Mouse (Mus musculus): ENCODE measurements around the gene Dlgap4. TPM values are rescaled to one million over a fixed set of nuclear protein-coding genes. Genes with fewer than 3 reads are reported as not detected.
A peak's percentile ranks its signal among the peaks of the same experiment; 100 is the strongest.

Gene Dlgap4
- 100 to 1,000 TPM; 180 to 193 (median 189) TPM for total RNA-seq (2022)

DNA sequence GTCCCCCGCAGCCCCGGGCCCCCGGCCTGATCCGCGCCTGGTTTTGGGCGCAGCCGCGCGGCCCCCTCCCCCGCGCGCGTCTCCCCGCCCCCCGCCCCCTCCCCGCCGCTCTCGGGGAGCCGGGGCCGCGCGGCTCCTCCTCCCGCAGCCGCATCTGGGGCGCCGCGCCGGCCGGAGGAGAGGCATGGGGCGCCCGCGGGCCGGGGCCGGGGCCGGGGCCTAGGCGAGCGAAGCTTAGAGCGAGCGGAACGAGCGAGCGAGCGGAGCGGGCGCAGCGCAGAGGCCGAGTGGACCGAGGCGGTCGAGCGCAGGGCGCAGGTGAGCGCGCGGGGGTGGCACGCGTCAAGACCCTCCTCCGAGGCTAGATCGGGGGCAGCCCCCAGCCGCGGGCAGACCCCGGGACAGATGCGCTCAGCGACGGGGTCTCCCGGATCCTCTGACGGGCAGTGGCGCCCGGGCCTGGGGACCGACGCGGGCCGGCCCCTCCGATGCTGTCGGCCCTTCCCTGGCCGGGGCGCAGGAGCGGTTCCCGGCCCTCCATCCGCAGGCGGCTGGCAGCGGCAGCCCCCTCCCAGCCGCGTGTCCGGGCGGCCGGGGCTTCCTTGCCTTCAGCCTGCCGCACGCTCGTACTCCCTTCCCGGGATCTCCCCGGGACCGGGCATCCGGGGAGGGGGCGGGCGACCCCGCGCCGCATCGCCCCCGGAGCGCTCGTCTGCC, at the start of gene Dlgap4:
Gene Dlgap4 (plus strand): TSS at position 165 of the 717 bp plus-strand sequence.
- no peak for DNase-seq (ENCODE audit: low spot score in 2 of 2)

DNA sequence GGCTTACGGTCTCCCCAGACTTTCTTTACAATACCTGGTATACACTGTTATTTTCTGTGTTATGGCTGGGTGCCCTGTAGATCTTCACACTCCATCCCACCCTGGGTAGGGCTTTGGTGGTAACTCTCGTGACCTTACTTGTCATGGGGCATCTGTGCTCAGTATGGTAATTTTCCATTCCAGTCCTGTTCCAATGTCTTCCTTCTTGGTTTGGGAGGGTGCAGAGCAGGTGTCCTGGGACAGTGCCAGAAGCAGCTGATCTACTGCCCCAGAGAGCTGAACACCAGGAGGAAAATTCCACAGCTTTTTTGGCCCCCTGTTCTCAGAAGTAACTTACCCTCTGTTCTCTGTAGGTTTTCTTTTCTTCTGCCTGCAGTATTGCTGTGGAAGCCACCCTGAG, 47.0 kb upstream of the Dlgap4 start:
- DNase-seq (ENCODE audit: low spot score in 2 of 2) = no peak

DNA sequence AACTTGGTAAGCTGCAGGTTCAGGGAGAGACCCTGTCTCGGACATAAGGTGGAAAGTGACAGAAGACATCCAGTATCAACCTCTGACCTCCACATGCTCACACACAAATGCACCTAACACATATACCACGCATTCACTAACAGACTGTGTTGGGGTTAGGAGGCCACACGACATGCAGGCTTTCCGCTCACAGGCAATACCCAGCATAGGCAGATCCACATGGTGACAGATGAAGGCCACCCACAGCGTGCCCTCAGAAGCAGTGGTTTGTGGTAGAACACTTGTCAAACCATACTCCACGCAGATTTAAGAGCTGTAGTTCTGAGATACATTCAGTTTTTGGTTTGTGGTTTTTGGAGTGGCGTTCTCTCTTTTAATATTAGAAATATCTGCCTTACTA, 44.9 kb upstream of the Dlgap4 start:
- DNase-seq (ENCODE audit: low spot score in 2 of 2) = no peak

DNA sequence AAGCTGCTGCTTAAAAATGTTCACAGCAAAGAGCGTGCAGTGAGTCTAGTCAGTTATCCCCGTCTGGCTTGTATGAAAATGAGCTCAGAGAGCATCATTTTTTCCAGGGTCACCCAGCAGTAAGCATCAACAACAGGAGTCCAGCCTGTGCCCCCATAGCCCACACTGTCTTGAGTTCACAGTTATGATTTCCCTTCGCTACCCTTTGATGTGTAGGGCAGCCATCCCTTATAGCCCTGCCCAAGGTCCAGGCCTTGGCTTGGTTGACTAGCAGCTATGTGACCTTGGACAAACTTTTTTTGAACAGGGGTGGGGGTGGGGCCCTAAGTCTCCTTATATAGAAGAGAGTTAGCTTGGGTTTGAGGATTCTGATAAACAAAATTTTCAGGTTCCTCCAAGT, 44.2 kb upstream of the Dlgap4 start:
- no peak for DNase-seq (ENCODE audit: low spot score in 2 of 2)

DNA sequence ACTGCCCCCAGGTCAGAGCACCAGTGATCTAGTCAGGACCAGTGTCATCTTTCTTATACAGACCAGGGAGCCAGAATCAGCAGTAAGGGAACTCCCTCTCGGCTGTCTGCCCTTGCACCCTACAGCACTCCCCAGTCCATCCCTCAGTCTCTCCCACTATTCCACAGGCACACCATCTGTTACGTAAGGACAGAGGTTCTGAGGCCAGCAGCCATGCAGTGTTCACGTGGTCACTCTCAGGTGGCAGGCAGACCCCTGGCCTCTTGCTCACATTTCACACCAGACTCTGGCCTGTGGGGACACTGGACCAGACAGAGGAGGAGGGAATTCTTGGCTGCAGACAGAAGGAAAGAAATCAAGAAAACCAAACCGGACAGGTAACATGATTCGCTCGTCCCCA, 42.0 kb upstream of the Dlgap4 start:
- no peak for DNase-seq (ENCODE audit: low spot score in 2 of 2)

DNA sequence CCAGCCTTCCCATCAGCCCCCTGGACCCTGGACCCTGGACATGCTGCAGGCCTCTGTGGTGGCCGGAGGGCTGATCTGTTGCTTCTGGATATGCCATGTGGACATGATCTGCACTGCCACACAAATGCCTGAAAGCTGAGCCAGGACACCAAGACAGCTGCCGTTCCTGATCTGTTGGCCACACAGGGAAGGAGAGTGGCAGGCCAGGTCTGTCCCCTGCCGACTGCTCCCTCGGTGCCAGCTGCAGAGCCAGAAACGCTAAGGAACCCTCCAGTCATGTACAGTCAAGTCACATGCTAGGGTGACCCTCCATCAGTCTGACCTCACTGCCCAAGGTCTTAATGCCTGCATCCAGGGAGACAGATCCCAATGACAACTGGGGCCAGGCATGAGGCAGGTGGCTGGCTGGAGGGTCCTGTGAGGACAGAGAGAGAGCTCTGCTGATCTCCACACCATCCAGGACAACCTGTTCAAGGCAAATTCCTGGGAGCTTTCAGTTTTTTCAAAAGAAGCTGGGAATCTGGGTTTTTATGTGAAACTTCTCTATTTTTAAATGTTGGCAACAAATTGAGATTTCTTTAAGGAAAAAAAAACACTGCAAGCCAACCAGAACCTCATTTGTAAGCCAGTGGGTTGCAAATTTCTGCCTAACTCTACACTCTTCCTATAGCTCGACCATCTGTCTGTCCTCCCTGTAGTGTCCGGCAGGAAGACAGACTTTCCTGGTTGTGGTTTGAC, 36.5 kb upstream of the Dlgap4 start:
- DNase-seq (ENCODE audit: low spot score in 2 of 2) = no peak

DNA sequence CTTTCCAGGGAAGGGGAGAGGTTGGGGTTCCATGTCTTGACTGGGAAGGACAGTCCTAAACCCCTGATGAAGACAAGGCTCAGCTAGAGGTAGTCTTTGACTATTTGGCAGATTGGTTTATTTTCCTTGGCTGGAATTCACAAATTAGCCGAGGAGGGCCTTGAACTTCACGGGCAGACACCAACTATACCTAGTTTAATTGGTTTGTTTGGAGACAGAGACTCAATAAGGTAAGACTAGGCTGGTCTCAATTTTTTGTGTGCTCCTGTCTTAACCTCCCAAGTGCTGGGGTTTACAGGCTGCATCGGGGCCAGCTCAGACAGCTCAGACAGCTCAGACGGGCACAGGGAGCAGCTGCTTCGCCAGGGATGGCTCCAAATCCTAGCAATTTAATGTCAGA, 33.0 kb upstream of the Dlgap4 start:
- DNase-seq (ENCODE audit: low spot score in 2 of 2) = no peak

DNA sequence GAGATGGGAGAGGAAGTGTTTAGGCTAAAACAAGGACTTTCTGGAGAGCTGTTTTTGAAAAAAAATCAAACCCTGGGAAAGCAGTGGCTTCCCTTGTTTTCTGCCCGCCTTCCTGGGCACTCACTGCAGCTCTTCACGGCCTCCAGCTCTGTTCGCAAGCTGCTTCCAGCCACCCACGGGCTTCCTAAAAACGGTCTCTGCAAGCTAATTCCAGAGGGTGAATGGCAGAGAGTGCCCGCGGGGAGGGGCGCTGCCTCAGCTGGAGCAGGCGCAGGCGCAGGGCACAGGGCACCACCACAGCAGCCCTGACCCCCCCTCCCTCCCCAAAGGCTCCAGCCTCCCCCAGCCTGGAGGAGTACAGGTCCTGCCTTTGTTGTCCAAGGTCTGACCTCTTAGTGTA, 32.3 kb upstream of the Dlgap4 start:
- DNase-seq (ENCODE audit: low spot score in 2 of 2) = peak; percentile 79 to 84

DNA sequence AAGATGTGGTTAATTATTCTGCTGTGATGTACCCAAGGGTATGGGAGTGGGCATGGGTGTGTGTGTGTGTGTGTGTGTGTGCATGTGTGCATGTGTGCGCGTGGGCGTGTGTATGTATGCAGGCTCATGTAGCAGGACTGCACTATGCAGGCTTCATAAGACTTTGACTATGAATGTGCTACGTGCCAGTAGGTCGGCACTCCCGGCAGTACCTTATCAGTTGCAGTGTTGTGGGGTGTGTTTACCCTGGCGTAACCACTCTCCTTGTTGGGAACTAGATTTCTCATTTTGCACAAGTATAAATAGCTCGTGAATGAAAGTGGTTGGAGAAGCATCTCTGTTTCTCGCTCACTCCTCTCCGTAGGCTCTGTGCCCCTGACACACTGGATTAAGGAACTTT, 30.6 kb upstream of the Dlgap4 start:
- no peak for DNase-seq (ENCODE audit: low spot score in 2 of 2)

DNA sequence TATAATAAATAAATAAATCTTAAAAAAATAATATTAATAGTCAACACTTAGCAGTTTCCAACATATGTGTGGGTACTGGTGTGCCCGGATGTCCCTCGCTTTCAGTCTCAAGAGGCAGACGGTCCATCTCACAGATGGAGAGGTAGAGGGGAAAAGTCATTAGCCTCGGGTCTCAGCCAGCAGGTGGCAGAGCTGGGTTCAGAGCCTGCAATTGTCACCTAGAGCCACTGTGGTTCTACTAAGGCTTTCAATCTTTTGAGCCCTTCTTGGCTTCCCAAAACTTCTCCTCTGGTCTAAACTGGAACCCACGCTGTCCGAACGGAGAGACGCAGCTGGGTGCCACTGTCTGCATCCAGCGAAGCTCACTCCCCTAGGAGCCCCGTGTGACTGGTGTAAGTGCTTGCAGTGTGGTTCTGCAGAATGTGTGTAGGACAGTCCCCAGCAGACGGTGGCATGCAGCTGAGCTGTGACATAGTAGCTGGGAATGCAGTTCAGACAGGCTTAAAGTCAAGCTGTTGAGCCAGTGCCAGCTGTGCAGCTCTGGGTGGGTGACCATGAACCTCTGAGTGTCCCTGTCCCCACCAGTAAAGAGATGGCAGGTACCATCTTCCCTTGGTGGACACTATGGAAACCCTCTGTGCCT, 29.2 kb upstream of the Dlgap4 start:
- no peak for DNase-seq (ENCODE audit: low spot score in 2 of 2)

DNA sequence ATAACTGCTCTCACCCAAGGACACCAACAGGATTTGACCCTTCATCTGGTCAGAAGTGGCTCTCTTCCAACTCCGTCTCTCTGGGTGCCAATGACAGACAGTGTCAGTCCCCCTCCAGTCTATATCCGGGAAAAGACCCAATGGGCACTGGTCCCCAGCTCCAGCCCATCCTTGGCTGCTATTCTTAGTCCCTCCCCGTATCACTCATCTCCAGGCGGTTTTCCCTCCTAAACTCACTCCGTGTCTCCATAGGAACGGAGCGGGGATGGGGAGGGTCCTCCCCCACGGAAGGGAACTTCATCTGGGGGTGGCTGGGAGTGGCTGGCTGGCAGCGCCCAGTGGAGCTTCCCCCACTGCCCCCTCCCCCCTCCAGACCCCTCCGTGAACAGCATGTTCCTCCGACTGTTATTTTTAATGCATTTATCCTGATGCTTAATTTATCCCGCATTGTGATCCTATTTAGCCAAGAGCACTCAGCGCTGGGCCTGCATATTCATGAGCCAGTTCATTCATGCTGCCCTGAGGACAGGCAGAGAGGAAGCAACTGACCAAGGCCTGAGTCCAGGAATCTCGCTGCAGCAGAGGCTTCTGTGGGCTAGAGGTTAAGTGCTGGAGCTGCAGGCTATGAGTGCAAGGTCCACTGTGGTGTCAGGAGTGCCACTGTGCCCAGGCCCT, 28.6 kb upstream of the Dlgap4 start:
- peak in 1 of 2 experiments; percentile 44 for DNase-seq (ENCODE audit: low spot score in 2 of 2)

DNA sequence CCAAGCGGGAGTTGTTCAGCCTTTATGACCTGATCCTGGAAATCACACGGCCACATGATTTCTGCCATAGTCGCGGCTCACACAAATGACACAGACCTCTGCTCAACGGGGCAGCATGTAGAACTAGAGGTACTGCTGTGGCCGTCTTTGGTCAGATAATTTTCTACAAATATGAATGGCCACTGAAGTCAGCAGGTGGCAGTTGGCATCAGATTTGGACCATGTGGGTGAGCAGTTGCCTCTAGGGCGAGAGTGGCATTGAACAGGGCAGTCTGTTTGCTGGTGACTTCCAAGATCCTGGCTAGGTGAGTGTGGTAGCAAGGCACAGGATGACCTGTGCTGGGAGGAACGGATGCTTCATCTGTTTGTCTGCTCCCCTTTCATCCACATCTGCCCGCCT, 24.0 kb upstream of the Dlgap4 start:
- DNase-seq (ENCODE audit: low spot score in 2 of 2) = no peak

DNA sequence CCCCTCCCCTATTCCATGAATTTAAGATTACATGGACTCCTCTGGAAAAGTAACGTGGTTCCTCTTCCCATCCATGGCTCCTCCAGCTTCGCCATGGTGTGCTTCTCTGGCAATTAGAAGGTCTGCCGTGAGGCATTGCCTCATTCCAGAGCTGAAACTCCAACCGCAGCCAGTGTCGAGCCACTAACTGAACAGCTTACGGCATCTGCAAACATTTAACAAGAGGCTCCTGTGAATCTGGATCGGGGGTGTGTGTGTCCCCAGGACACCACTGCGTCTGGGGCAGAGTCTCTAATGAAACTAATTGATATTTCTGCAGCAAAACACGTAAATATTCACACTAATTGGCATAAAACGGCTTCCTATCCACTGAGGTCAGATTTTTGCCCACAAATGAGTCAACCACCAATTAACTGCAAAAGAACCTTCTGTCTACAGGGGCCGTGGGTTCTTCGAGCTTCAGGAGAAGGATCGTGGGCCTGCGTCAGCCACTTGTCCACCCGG, 18.5 kb upstream of the Dlgap4 start:
- no peak for DNase-seq (ENCODE audit: low spot score in 2 of 2)

DNA sequence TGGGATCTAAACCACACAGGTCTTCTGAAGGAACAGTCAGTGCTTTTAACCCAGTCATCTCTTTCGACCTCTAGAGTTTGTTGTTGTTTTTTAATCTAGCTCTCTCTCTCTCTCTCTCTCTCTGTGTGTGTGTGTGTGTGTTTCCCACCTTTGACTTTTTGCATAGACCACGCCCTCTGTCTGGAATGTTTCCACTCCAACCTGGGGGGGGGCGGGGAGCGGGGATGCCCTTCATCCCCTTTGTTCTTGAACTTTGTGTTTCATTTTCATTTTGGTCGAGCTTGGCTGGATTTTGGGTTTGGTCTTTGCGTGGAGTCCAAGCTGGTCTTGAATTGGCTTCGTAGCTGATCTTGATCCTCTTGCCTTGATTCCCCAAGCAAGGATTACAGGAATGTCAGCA, 10.9 kb upstream of the Dlgap4 start:
- no peak for DNase-seq (ENCODE audit: low spot score in 2 of 2)

DNA sequence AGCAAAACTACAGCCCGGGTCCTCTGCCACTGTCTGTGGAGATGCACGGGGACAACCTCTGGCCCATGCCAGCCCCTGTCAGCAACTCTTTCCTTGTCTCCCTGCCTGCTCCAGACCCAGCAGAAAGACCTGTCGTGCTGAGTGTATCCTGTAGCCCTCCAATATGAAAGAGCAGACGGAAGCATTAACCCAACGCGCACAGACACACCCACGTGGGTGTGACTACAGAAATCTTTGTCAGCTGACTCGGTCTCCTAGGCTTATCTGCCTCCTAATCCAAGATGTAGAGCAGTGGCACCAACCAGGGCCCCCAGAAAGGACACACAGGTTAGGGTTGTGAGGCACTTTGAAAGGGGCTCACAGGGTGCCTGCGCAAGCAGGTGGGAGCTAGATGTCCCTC, 9.8 kb upstream of the Dlgap4 start:
- DNase-seq (ENCODE audit: low spot score in 2 of 2) = no peak

DNA sequence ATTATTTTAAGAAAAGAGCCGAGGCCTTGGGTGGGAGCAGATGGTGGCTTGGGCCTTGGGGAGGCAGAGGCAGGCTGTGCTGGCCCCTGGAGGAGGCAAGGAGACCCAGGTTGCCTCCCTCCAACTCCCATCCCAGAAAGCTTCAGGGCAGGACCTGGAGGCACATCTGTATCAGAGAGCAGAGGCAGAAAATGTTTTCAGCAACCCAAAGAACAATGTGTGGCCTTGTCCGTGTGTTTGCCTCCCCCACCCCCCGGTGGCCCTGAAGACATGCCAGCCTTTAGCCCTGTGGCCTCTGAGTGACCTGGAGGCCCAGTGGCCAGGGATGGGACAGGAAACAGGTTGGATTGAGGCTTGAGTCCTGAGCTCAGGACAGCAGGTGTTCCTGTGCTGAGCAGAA, 8.4 kb upstream of the Dlgap4 start:
- DNase-seq (ENCODE audit: low spot score in 2 of 2) = no peak

DNA sequence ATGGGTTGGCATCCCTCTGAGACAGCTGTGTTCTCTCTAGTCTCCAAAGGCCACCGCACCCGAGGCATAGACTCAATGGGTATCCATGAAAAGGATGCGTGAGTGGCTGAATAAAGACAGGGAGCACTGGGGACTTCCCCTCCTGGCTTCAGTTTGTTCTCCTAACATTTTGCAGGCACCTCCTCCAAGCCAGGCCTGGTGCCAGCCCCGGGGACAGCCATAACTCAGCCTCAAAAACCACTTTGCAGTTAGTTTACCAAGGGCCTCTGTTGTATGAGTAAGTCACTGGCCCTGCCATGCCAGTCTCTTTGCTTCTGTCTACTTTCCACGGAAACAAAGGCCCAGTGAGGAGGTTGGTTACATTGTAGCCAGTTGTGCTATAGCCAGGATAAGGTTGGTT, 7.5 kb upstream of the Dlgap4 start:
- no peak for DNase-seq (ENCODE audit: low spot score in 2 of 2)

DNA sequence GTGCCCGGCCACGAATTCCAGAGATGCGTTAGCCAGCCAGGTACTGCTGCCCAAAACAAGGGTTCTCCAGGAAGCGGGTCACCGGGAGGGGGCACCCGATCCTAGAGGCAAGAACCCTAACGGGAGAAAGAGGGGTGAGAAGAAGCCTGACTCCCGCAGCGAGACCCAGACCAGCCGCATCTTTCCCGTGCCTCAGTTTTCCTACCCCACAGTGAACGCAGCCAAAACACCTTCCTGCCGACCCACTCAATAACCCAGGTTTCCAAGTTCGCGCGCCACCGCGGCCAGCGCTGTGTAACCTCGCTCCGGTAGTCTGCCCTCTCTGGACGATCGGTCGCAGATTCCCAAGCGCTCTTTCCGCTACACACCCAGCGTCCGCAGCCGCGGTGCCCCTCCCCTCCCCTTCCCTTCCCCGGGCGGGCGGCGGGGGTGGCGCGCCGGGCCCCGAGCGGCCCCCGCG, 394 bp upstream of the Dlgap4 start:
- DNase-seq (ENCODE audit: low spot score in 2 of 2) = peak; percentile 65 to 72

DNA sequence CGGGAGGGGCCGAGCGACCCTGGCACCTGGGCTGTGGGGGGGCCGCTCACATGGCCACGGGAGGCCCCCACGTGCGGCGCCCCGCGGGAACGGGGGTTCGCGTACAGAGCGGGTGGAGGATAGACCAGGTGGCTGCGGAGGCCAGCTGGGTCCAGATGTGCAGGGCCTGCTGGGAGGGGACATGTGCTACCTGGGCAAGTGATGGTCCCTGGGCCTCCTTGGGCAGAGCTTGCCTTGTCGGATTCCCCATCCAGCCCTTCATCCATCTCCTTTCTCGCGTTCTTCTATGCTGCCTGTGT, 702 bp downstream of the Dlgap4 start:
- no peak for DNase-seq (ENCODE audit: low spot score in 2 of 2)

DNA sequence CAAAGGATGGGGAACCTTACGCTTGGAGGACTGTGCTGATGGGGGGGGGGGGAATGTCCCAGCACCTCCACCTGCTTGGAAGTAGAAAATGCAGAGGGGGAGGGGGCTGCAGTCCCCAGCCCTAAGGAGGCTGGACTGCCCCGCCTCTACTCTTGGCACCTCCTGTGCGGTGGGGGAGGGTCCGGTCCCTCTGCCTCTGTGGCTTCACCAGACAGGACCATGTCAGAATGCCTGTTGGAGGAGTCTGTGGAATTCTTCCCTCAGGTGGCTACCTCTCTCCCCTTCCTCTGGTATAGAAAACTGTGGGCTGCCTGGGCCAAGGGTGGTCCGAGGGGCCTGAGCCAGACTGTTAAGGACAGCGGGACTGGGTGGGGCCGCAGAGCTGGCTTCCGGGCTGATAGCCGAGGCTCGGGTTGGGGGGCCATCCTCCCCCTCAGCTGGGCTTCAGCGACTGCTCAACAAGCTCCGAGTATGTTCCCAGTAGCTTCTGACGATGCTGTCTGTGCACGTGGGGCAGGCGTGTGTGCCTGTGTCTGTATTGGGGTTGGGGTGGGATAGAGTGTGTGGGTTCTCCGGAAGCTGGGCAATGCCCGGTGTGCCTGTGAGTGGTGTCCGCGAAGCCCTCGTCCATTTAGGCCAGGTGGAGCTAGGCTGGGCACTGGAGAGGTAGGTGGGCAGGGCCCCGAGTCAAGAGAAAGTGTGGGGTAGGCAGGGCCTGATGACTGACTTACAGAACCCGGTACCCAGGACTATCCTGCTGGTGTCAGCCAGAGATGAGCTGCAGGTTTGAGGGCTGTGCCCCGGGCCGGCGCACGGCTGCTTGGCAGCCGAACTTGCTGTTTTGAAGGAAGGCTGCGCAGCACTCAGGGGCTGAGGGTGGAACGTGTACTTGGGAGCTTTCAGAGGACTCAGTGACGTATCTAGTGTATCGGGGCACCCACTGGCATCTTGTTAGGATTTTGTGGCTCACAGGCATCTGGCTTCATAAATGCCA, 1.5 kb downstream of the Dlgap4 start:
- DNase-seq (ENCODE audit: low spot score in 2 of 2) = no peak

DNA sequence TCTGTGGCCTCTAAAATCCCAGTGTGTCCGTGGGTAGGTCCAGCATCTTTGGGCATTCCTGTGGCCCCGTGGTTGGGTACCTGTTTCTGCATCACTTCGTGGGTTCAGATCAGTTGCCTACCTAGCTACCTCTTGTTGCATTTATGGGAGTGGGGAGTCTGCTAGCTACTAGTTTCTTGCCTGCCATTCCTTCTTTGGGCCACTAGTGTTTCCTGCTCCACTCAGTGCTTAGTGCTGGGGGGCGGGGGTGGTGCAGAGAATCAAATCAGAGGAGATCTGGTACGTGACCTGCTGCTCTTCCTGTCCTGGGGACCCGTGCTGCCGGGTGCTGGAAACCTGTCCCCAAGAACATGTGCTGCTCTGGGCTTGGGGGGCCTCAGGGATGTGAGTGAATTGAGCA, 3.0 kb downstream of the Dlgap4 start:
- no peak for DNase-seq (ENCODE audit: low spot score in 2 of 2)
